Mouse (Mus musculus): ENCODE results near the gene Isca1. TPM values are rescaled to one million over a fixed set of nuclear protein-coding genes. Genes with fewer than 3 reads are reported as not detected.

Isca1 gene
- total RNA-seq, 2 experiments from 2014 or later, result 19.2 to 41.7 TPM

Other genes with a start within 250 kb of the Isca1 start
- gene Agtpbp1, start 184.6 kb downstream of the Isca1 start, total RNA-seq (2015), result 64.5 and 71.4 TPM in 2 replicates
- 73.0 and 106 TPM in 2 replicates for gene Agtpbp1, start 184.6 kb downstream of the Isca1 start, total RNA-seq (2017)
- gene Naa35, start 184.6 kb downstream of the Isca1 start, total RNA-seq (2015), result 76.1 and 76.4 TPM in 2 replicates
- 30.4 and 53.1 TPM in 2 replicates for gene Naa35, start 184.6 kb downstream of the Isca1 start, total RNA-seq (2017)
- gene Golm1, start 94.0 kb downstream of the Isca1 start, total RNA-seq (2015), result 17.0 and 24.1 TPM in 2 replicates
- gene Golm1, start 94.0 kb downstream of the Isca1 start, total RNA-seq (2017), result 30.2 and 42.0 TPM in 2 replicates
- not detected in 2 replicates for gene 4921517D22Rik, start 75.7 kb downstream of the Isca1 start, total RNA-seq (2015)
- not detected in 2 replicates for gene 4921517D22Rik, start 75.7 kb downstream of the Isca1 start, total RNA-seq (2017)
- gene Spata31d1a, start 59.5 kb downstream of the Isca1 start, total RNA-seq (2015), result 0.04 and 0.78 TPM in 2 replicates
- not detected in 2 replicates for gene Spata31d1a, start 59.5 kb downstream of the Isca1 start, total RNA-seq (2017)
- not detected in 2 replicates for gene Spata31d1b, start 57.5 kb downstream of the Isca1 start, total RNA-seq (2015)
- gene Spata31d1b, start 57.5 kb downstream of the Isca1 start, total RNA-seq (2017), result not detected in 2 replicates
- gene Spata31d1d, start 38.1 kb downstream of the Isca1 start, total RNA-seq (2015), result not detected in 2 replicates
- gene Spata31d1d, start 38.1 kb downstream of the Isca1 start, total RNA-seq (2017), result not detected in 2 replicates
- gene 1700014D04Rik, start 23.1 kb downstream of the Isca1 start, total RNA-seq (2015), result not detected in 2 replicates
- gene 1700014D04Rik, start 23.1 kb downstream of the Isca1 start, total RNA-seq (2017), result 0.04 TPM in 1 of 2 replicates, not detected in the other
- gene Gm49354, start 12.4 kb upstream of the Isca1 start, total RNA-seq (2015), result not detected in 2 replicates
- not detected in 2 replicates for gene Gm49354, start 12.4 kb upstream of the Isca1 start, total RNA-seq (2017)
- gene Tut7, start 53.3 kb upstream of the Isca1 start, total RNA-seq (2015), result 95.1 and 97.1 TPM in 2 replicates
- 177 and 194 TPM in 2 replicates for gene Tut7, start 53.3 kb upstream of the Isca1 start, total RNA-seq (2017)